Mouse (Mus musculus) embryonic fibroblast, embryonic 13.5 days (primary cell): ENCODE data around the gene Bscl2.

Experiments
- CTCF ChIP-seq: IDR thresholded peaks from 2 replicates; pipeline ENCODE4 v1.5.1; 2011; ENCODE audit warnings: mild to moderate bottlenecking, control low read depth, low read length, moderate library complexity, borderline replicate concordance; ENCODE audit not compliant: insufficient read depth
- POLR2A ChIP-seq: IDR thresholded peaks from 2 replicates; pipeline ENCODE4 v1.6.1; 2011; ENCODE audit warnings: low read depth, mild to moderate bottlenecking, control low read depth, low read length, moderate library complexity

- TF ChIP-seq CTCF (no peak), POLR2A (no peak)
Measured at GRCm38 (mm10) chr19:8838041-8838730, 919 bp downstream of the Bscl2 start.
